Mouse (Mus musculus): Measurements from ENCODE around the gene Apip. TPM values are rescaled to one million over a fixed set of nuclear protein-coding genes. Genes with fewer than 3 reads are reported as not detected.
A peak's percentile ranks its signal among the peaks of the same experiment; 100 is the strongest.

Gene Apip
- polyA plus RNA-seq (2014; fragmentation: Nextera tagmentation; extraction: Ambion mirVana), result 52.4 and 61.6 TPM in 2 replicates

GRCm38 (mm10) chr2:103073219-103073982 is at the start of gene Apip, which contains the start of gene Pdhx:
Apip (plus strand) TSS chr2:103073675.
Pdhx (minus strand) TSS chr2:103073513.
- H3K9ac ChIP-seq (ENCODE audit: low read length), result peak within 1 kb of the TSS; percentile 89
- H3K36me3 ChIP-seq (ENCODE audit: control insufficient read depth, insufficient read depth, low read length), result no peaks in the 10 kb centered on the region
- peak within 1 kb of the TSS; percentile 76 for H3K4me3 ChIP-seq (ENCODE audit: low read depth, low read length)
- under 1% methylated on average over 53 of the region's 55 CpGs for WGBS
- peak within 1 kb of the TSS; percentile 58 for H3K4me2 ChIP-seq (ENCODE audit: low read length)
- ATAC-seq (peak; percentile 99), DNase-seq (ENCODE audit: low spot score) (peak; percentile 100)
- no peaks in the 10 kb centered on the region for H3K9me3 ChIP-seq (replicated peaks; ENCODE audit: control insufficient read depth, low read length)
- peak within 1 kb of the TSS; percentile 75 for H3K27ac ChIP-seq (ENCODE audit: low read depth, low read length)
- H3K4me1 ChIP-seq (ENCODE audit: control insufficient read depth, insufficient read depth, low read length), result peaks cover 19% of the 10 kb centered on the region
- H3K27me3 ChIP-seq (replicated peaks; ENCODE audit: control insufficient read depth, insufficient read depth, low read length), result no peaks in the 10 kb centered on the region

- no peaks in the 10 kb centered on the region for H3K4me1 ChIP-seq (ENCODE audit: control insufficient read depth, insufficient read depth, low read length)
- no peak overlapping the region for H3K4me3 ChIP-seq (ENCODE audit: low read depth, low read length)
- H3K27ac ChIP-seq (ENCODE audit: low read depth, low read length), result no peak overlapping the region
- H3K9me3 ChIP-seq (replicated peaks; ENCODE audit: control insufficient read depth, low read length), result no peaks in the 10 kb centered on the region
- no peaks in the 10 kb centered on the region for H3K27me3 ChIP-seq (replicated peaks; ENCODE audit: control insufficient read depth, insufficient read depth, low read length)
- H3K36me3 ChIP-seq (ENCODE audit: control insufficient read depth, insufficient read depth, low read length), result peaks cover 12% of the 10 kb centered on the region; the same call in 1 of the 2 replicates
- DNase-seq (ENCODE audit: low spot score) (no peak), ATAC-seq (no peak)
- 57% methylated on average over 4 of the region's 4 CpGs for WGBS
- no peak overlapping the region for H3K4me2 ChIP-seq (ENCODE audit: low read length)
- H3K9ac ChIP-seq (ENCODE audit: low read length), result no peak overlapping the region
Measured at GRCm38 (mm10) chr2:103037831-103038230, 35.6 kb upstream of the Apip start.

GRCm38 (mm10) chr2:103040896-103041295 is 32.6 kb upstream of the Apip start:
- H3K36me3 ChIP-seq (ENCODE audit: control insufficient read depth, insufficient read depth, low read length), result 0 out of 2 replicates have a peak, but pooled peaks cover 6% of the 10 kb centered on the region
- 33% methylated on average over 8 of the region's 8 CpGs for WGBS
- H3K27ac ChIP-seq (ENCODE audit: low read depth, low read length), result no peak overlapping the region
- DNase-seq (ENCODE audit: low spot score) (peak; percentile 21), ATAC-seq (0 out of 2 replicates have a peak, but pooled peaks have one; percentile 26)
- H3K4me1 ChIP-seq (ENCODE audit: control insufficient read depth, insufficient read depth, low read length), result no peaks in the 10 kb centered on the region
- no peaks in the 10 kb centered on the region for H3K9me3 ChIP-seq (replicated peaks; ENCODE audit: control insufficient read depth, low read length)
- H3K4me2 ChIP-seq (ENCODE audit: low read length), result no peak overlapping the region
- no peak overlapping the region for H3K9ac ChIP-seq (ENCODE audit: low read length)
- no peak overlapping the region for H3K4me3 ChIP-seq (ENCODE audit: low read depth, low read length)
- H3K27me3 ChIP-seq (replicated peaks; ENCODE audit: control insufficient read depth, insufficient read depth, low read length), result no peaks in the 10 kb centered on the region

- no peak for ATAC-seq
- Histone ChIP-seq H3K9ac (ENCODE audit: low read length) (no peak overlapping the region), H3K4me2 (ENCODE audit: low read length) (no peak overlapping the region), H3K36me3 (ENCODE audit: control insufficient read depth, insufficient read depth, low read length) (no peaks in the 10 kb centered on the region), H3K9me3 (replicated peaks; ENCODE audit: control insufficient read depth, low read length) (no peaks in the 10 kb centered on the region), H3K4me1 (ENCODE audit: control insufficient read depth, insufficient read depth, low read length) (no peaks in the 10 kb centered on the region; the same call in 1 of the 2 replicates), H3K4me3 (ENCODE audit: low read depth, low read length) (no peak overlapping the region), H3K27me3 (replicated peaks; ENCODE audit: control insufficient read depth, insufficient read depth, low read length) (no peaks in the 10 kb centered on the region), H3K27ac (ENCODE audit: low read depth, low read length) (no peak overlapping the region)
- peak; percentile 44 for DNase-seq (ENCODE audit: low spot score)
- 65% methylated on average over 2 of the region's 2 CpGs for WGBS
Measured at GRCm38 (mm10) chr2:103045286-103045685, 28.2 kb upstream of the Apip start.

GRCm38 (mm10) chr2:103051937-103052893 is 21.3 kb upstream of the Apip start:
- H3K36me3 ChIP-seq (ENCODE audit: control insufficient read depth, insufficient read depth, low read length), result no peaks in the 10 kb centered on the region
- WGBS, result 87% methylated on average over 19 of the region's 19 CpGs
- H3K9me3 ChIP-seq (replicated peaks; ENCODE audit: control insufficient read depth, low read length), result no peaks in the 10 kb centered on the region
- H3K27ac ChIP-seq (ENCODE audit: low read depth, low read length), result no peak overlapping the region
- no peak overlapping the region for H3K9ac ChIP-seq (ENCODE audit: low read length)
- no peaks in the 10 kb centered on the region for H3K27me3 ChIP-seq (replicated peaks; ENCODE audit: control insufficient read depth, insufficient read depth, low read length)
- no peak overlapping the region for H3K4me2 ChIP-seq (ENCODE audit: low read length)
- H3K4me3 ChIP-seq (ENCODE audit: low read depth, low read length), result no peak overlapping the region
- no peak for DNase-seq (ENCODE audit: low spot score)
- no peaks in the 10 kb centered on the region; the same call in 1 of the 2 replicates for H3K4me1 ChIP-seq (ENCODE audit: control insufficient read depth, insufficient read depth, low read length)
- ATAC-seq, result no peak

GRCm38 (mm10) chr2:103055820-103056219 is 17.7 kb upstream of the Apip start:
- no peak overlapping the region for H3K4me2 ChIP-seq (ENCODE audit: low read length)
- H3K9me3 ChIP-seq (replicated peaks; ENCODE audit: control insufficient read depth, low read length), result no peaks in the 10 kb centered on the region
- H3K9ac ChIP-seq (ENCODE audit: low read length), result no peak overlapping the region
- H3K4me3 ChIP-seq (ENCODE audit: low read depth, low read length), result no peak overlapping the region
- ATAC-seq, result no peak
- no peak for DNase-seq (ENCODE audit: low spot score)
- no peaks in the 10 kb centered on the region for H3K27me3 ChIP-seq (replicated peaks; ENCODE audit: control insufficient read depth, insufficient read depth, low read length)
- 95% methylated on average over 6 of the region's 6 CpGs for WGBS
- no peaks in the 10 kb centered on the region for H3K36me3 ChIP-seq (ENCODE audit: control insufficient read depth, insufficient read depth, low read length)
- H3K27ac ChIP-seq (ENCODE audit: low read depth, low read length), result no peak overlapping the region
- H3K4me1 ChIP-seq (ENCODE audit: control insufficient read depth, insufficient read depth, low read length), result no peaks in the 10 kb centered on the region

GRCm38 (mm10) chr2:103058266-103058665 is 15.2 kb upstream of the Apip start:
- 91% methylated on average over 3 of the region's 3 CpGs for WGBS
- H3K4me3 ChIP-seq (ENCODE audit: low read depth, low read length), result no peak overlapping the region
- no peaks in the 10 kb centered on the region for H3K27me3 ChIP-seq (replicated peaks; ENCODE audit: control insufficient read depth, insufficient read depth, low read length)
- no peak overlapping the region for H3K4me2 ChIP-seq (ENCODE audit: low read length)
- H3K27ac ChIP-seq (ENCODE audit: low read depth, low read length), result no peak overlapping the region
- ATAC-seq (no peak), DNase-seq (ENCODE audit: low spot score) (no peak)
- H3K36me3 ChIP-seq (ENCODE audit: control insufficient read depth, insufficient read depth, low read length), result no peaks in the 10 kb centered on the region
- H3K9ac ChIP-seq (ENCODE audit: low read length), result no peak overlapping the region
- H3K4me1 ChIP-seq (ENCODE audit: control insufficient read depth, insufficient read depth, low read length), result peaks cover 4% of the 10 kb centered on the region
- H3K9me3 ChIP-seq (replicated peaks; ENCODE audit: control insufficient read depth, low read length), result no peaks in the 10 kb centered on the region

GRCm38 (mm10) chr2:103062865-103063264 is 10.6 kb upstream of the Apip start:
- Histone ChIP-seq H3K4me3 (ENCODE audit: low read depth, low read length) (no peak overlapping the region), H3K4me2 (ENCODE audit: low read length) (no peak overlapping the region), H3K27me3 (replicated peaks; ENCODE audit: control insufficient read depth, insufficient read depth, low read length) (no peaks in the 10 kb centered on the region), H3K9ac (ENCODE audit: low read length) (no peak overlapping the region), H3K9me3 (replicated peaks; ENCODE audit: control insufficient read depth, low read length) (no peaks in the 10 kb centered on the region), H3K36me3 (ENCODE audit: control insufficient read depth, insufficient read depth, low read length) (no peaks in the 10 kb centered on the region), H3K4me1 (ENCODE audit: control insufficient read depth, insufficient read depth, low read length) (peaks cover 4% of the 10 kb centered on the region), H3K27ac (ENCODE audit: low read depth, low read length) (no peak overlapping the region)
- 24% methylated on average over 3 of the region's 3 CpGs for WGBS
- ATAC-seq (peak; percentile 60; the same call in 1 of the 2 replicates), DNase-seq (ENCODE audit: low spot score) (peak; percentile 81)

All from forebrain, embryonic 14.5 days (tissue).